Mouse (Mus musculus): ENCODE data around the gene Rb1. TPM values are rescaled to one million over a fixed set of nuclear protein-coding genes. Genes with fewer than 3 reads are reported as not detected.

Gene Rb1
- polyA plus RNA-seq, 1 experiment from 2014 or later = 48.6 TPM

- WGBS (ENCODE audit: missing documents) = 56% methylated on average over 1 of the region's 1 CpGs
- H3K27ac ChIP-seq = no peak overlapping the region
- no peaks in the 10 kb centered on the region for H3K79me2 ChIP-seq (ENCODE audit: inconsistent target)
- H3K4me3 ChIP-seq (ENCODE audit: inconsistent target) = no peak overlapping the region
- no peaks in the 10 kb centered on the region for H3K36me3 ChIP-seq (ENCODE audit: inconsistent target)
Measured at GRCm38 (mm10) chr14:73350029-73350428, 24.4 kb upstream of the Rb1 start.

- Histone ChIP-seq H3K79me2 (ENCODE audit: inconsistent target) (no peaks in the 10 kb centered on the region), H3K4me3 (ENCODE audit: inconsistent target) (no peak overlapping the region), H3K27ac (no peak overlapping the region), H3K36me3 (ENCODE audit: inconsistent target) (no peaks in the 10 kb centered on the region)
- 68% methylated on average over 7 of the region's 7 CpGs for WGBS (ENCODE audit: missing documents)
Measured at GRCm38 (mm10) chr14:73349061-73349670, 23.5 kb upstream of the Rb1 start.

GRCm38 (mm10) chr14:73347302-73347701, 21.7 kb upstream of the Rb1 start:
- WGBS (ENCODE audit: missing documents) = 65% methylated on average over 9 of the region's 9 CpGs
- Histone ChIP-seq H3K79me2 (ENCODE audit: inconsistent target) (no peaks in the 10 kb centered on the region), H3K4me3 (ENCODE audit: inconsistent target) (no peak overlapping the region), H3K36me3 (ENCODE audit: inconsistent target) (no peaks in the 10 kb centered on the region), H3K27ac (no peak overlapping the region)

- Histone ChIP-seq H3K27ac (no peak overlapping the region), H3K4me3 (ENCODE audit: inconsistent target) (no peak overlapping the region), H3K79me2 (ENCODE audit: inconsistent target) (no peaks in the 10 kb centered on the region), H3K36me3 (ENCODE audit: inconsistent target) (no peaks in the 10 kb centered on the region)
- 100% methylated on average over 3 of the region's 4 CpGs for WGBS (ENCODE audit: missing documents)
Measured at GRCm38 (mm10) chr14:73345614-73346013, 20.0 kb upstream of the Rb1 start.

GRCm38 (mm10) chr14:73340051-73340755, 14.6 kb upstream of the Rb1 start:
- Histone ChIP-seq H3K4me3 (ENCODE audit: inconsistent target) (no peak overlapping the region), H3K36me3 (ENCODE audit: inconsistent target) (no peaks in the 10 kb centered on the region), H3K27ac (no peak overlapping the region), H3K79me2 (ENCODE audit: inconsistent target) (no peaks in the 10 kb centered on the region)
- 78% methylated on average over 6 of the region's 6 CpGs for WGBS (ENCODE audit: missing documents)

- H3K79me2 ChIP-seq (ENCODE audit: inconsistent target) = no peaks in the 10 kb centered on the region
- 18% methylated on average over 3 of the region's 3 CpGs for WGBS (ENCODE audit: missing documents)
- H3K4me3 ChIP-seq (ENCODE audit: inconsistent target) = no peak overlapping the region
- H3K27ac ChIP-seq = no peak overlapping the region
- H3K36me3 ChIP-seq (ENCODE audit: inconsistent target) = no peaks in the 10 kb centered on the region
Measured at GRCm38 (mm10) chr14:73339615-73340014, 14.0 kb upstream of the Rb1 start.

- Histone ChIP-seq H3K27ac (peak overlapping the region; percentile 21; the same call in 1 of the 2 replicates), H3K79me2 (ENCODE audit: inconsistent target) (no peaks in the 10 kb centered on the region), H3K36me3 (ENCODE audit: inconsistent target) (no peaks in the 10 kb centered on the region), H3K4me3 (ENCODE audit: inconsistent target) (no peak overlapping the region)
- WGBS (ENCODE audit: missing documents) = 89% methylated on average over 5 of the region's 6 CpGs
Measured at GRCm38 (mm10) chr14:73336316-73337080, 10.9 kb upstream of the Rb1 start.

- WGBS (ENCODE audit: missing documents) = 82% methylated on average over 22 of the region's 22 CpGs
- H3K36me3 ChIP-seq (ENCODE audit: inconsistent target) = no peaks in the 10 kb centered on the region
- no peaks in the 10 kb centered on the region for H3K79me2 ChIP-seq (ENCODE audit: inconsistent target)
- H3K4me3 ChIP-seq (ENCODE audit: inconsistent target) = no peak overlapping the region
- H3K27ac ChIP-seq = peak overlapping the region; percentile 83
Measured at GRCm38 (mm10) chr14:73334926-73335805, 9.5 kb upstream of the Rb1 start.

- Histone ChIP-seq H3K36me3 (ENCODE audit: inconsistent target) (no peaks in the 10 kb centered on the region), H3K4me3 (ENCODE audit: inconsistent target) (no peak overlapping the region), H3K79me2 (ENCODE audit: inconsistent target) (no peaks in the 10 kb centered on the region), H3K27ac (peak overlapping the region; percentile 83)
- 2% methylated on average over 3 of the region's 3 CpGs for WGBS (ENCODE audit: missing documents)
Measured at GRCm38 (mm10) chr14:73333880-73334279, 8.3 kb upstream of the Rb1 start.

- WGBS (ENCODE audit: missing documents) = 90% methylated on average over 4 of the region's 4 CpGs
- Histone ChIP-seq H3K79me2 (ENCODE audit: inconsistent target) (no peaks in the 10 kb centered on the region), H3K27ac (no peak overlapping the region), H3K36me3 (ENCODE audit: inconsistent target) (no peaks in the 10 kb centered on the region), H3K4me3 (ENCODE audit: inconsistent target) (no peak overlapping the region)
Measured at GRCm38 (mm10) chr14:73331386-73331785, 5.8 kb upstream of the Rb1 start.

GRCm38 (mm10) chr14:73329871-73330270, 4.2 kb upstream of the Rb1 start:
- 85% methylated on average over 2 of the region's 2 CpGs for WGBS (ENCODE audit: missing documents)

GRCm38 (mm10) chr14:73326511-73326910, 889 bp upstream of the Rb1 start:
- 13% methylated on average over 8 of the region's 8 CpGs for WGBS (ENCODE audit: missing documents)
- peak overlapping the region; percentile 49 for H3K4me3 ChIP-seq (ENCODE audit: inconsistent target)
- H3K79me2 ChIP-seq (ENCODE audit: inconsistent target) = peaks cover 29% of the 10 kb centered on the region

More at GRCm38 (mm10) chr14:73329871-73330270, 4.2 kb upstream of the Rb1 start:
- no peak overlapping the region for H3K4me3 ChIP-seq (ENCODE audit: inconsistent target)
- H3K27ac ChIP-seq = no peak overlapping the region
- no peaks in the 10 kb centered on the region for H3K36me3 ChIP-seq (ENCODE audit: inconsistent target)
- no peaks in the 10 kb centered on the region for H3K79me2 ChIP-seq (ENCODE audit: inconsistent target)

GRCm38 (mm10) chr14:73324634-73325455, 777 bp downstream of the Rb1 start:
- under 1% methylated on average over 50 of the region's 55 CpGs for WGBS (ENCODE audit: missing documents)
- Histone ChIP-seq H3K36me3 (ENCODE audit: inconsistent target) (no peaks in the 10 kb centered on the region), H3K79me2 (ENCODE audit: inconsistent target) (peaks cover 45% of the 10 kb centered on the region), H3K27ac (peak overlapping the region; percentile 74), H3K4me3 (ENCODE audit: inconsistent target) (peak overlapping the region; percentile 58)

More at GRCm38 (mm10) chr14:73326511-73326910, 889 bp upstream of the Rb1 start:
- peak overlapping the region; percentile 79 for H3K27ac ChIP-seq
- H3K36me3 ChIP-seq (ENCODE audit: inconsistent target) = no peaks in the 10 kb centered on the region

Data from macrophage (primary cell).